Mouse (Mus musculus) kidney, adult 2 months (tissue): ENCODE measurements around the gene Ncaph2.

Experiments used
- CTCF ChIP-seq: fragments of 200-500 bp; conservative IDR thresholded peaks from 2 replicates; pipeline ENCODE4 v1.5.1; 2011; ENCODE audit warnings: low read depth, mild to moderate bottlenecking, control low read depth, low read length, moderate library complexity, mixed read lengths; ENCODE audit not compliant: insufficient read depth, insufficient read length
- POLR2A ChIP-seq: fragments of 200-500 bp; IDR thresholded peaks from one replicate; pipeline ENCODE4 v1.6.1; 2011; ENCODE audit warnings: low read depth, low read length, control low read depth

DNA sequence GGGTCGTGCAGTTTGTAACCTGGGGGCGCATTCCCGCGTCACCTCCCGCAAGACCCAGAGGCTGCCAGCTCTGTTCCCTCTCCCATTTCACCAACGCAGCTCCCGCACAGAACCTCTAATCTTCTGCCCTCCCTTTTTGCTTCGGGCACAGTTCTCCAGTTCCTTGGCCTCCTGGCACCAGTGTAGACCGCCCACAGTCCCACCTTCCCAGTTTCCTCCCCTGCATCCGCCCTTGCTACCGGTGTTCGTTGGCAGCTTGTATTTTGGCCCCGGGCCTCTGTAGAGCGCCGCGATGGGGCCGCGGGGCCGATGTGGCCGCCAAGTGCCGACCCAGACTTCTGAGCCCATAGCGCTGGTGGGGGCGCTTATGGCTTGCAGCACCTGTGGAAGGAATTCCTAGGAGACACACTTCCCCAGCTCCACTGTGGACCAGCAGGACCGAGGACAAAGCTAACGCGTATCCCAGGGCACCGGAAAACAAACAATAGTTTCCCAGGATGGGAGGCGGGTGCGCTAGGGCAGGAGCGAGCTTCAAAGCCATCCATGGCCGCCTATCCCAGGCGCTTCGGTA is 23.4 kb downstream of the Ncaph2 start, which contains the start of gene Odf3b:
- TF ChIP-seq CTCF (no peak), POLR2A (no peak)
